Mouse (Mus musculus) embryo, embryonic 11.5 days (tissue): ENCODE results near the gene Wdr90.

Experiments
- DNase-seq: peaks from one replicate; pipeline ENCODE4 v3.0.0-alpha.2; 2012; ENCODE audit warnings: low read depth, low spot score

Gene Wdr90

DNA sequence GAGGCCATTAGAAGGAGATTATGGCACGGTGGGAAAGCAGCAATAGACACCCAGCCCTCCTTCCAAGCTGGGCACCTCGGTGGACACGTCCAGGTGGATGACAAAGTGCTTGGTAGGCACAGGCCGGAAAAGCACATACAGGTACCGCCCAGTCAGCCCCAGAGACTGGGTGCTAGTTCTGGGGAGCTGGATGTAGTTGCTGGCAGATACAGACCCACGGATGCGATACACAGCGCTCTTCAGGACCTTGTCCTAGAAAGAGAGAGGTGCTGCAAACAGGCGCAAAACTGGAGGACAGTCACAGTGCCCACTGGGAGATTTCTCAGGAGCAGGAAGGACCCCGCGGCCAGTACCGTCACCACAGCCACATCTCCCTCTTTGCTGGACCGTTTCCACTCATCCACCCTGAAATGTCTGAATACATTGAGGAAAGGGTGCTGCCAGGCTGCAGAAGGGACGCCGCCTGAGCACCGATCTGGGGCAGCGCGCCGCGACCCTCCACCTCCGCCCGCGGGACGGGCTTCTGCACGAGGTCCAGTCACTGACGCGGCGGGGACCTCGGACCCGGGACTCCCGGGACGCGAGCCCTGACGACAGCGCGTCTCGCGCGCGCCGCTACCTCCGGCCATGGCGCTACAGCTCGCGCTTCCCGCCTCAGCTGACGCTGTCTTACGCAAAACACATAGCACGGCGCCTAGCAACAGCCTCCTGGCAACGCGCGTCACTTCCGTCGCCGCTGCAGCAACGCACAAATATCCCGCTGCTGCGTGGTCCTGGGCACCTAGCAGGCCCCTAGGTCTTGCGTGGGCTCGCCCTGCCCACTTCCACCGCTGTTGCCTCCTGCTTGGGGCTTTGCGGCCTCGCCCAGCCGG, at the start of gene Wdr90:
Wdr90 (minus strand) TSS at position 670 of the 872 bp plus-strand sequence.
- DNase-seq, result peak; percentile 90

DNA sequence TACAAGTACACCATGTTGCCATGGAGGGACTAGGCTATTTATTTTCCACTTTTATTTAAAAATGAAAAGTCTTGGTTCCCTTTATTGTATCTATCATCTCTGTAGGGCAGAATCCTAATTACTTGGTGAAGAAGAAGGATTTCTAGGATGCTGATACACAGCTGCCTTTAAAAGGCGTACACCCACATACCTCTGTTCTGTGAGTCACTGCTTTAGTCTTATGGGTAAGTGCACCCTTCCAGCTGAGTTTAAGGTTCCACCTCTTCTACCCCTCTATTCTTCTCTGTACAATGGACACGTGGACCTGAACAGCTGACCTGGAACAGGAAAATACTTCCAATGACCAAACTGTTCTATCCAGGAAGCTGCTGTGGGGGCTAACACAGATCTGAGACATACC, 46.3 kb upstream of the Wdr90 start:
- DNase-seq, result no peak

DNA sequence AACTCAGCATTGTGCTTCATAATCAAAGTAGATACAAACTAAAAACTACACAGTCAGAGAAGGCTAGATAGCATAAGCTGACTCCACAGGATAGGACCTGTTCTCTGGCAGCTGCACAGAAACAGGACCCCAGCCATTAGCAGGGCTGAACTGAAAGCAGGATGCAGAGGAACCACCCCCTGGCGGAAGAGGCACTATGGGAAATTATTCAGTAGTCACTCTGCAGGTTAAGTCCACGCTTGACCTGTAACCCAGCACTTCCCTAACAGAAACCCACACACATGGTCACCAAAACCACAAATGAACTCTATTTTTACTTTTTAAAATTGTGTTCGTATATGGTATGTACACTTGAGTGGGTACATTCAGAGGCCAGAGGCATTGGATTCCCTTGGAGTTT, 41.8 kb upstream of the Wdr90 start:
- no peak for DNase-seq

DNA sequence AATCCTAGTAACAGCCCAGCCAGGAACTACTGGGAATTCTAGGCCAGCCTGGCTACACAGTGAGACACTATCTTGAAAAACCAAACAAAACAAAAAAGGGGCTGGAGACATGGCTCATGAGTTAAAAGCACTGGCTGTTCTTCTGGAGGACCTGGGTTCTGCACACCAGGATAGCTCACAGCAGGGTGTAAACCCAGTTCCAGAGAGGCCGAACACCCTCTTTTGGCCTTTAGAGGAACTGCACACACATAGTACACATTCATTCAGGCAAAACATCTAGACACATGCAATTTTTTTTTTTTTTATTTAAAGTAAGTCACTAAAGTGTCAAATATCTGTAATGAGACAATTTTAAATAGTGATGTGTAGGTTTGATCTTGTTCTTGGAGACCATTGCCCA, 38.9 kb upstream of the Wdr90 start:
- DNase-seq, result no peak

DNA sequence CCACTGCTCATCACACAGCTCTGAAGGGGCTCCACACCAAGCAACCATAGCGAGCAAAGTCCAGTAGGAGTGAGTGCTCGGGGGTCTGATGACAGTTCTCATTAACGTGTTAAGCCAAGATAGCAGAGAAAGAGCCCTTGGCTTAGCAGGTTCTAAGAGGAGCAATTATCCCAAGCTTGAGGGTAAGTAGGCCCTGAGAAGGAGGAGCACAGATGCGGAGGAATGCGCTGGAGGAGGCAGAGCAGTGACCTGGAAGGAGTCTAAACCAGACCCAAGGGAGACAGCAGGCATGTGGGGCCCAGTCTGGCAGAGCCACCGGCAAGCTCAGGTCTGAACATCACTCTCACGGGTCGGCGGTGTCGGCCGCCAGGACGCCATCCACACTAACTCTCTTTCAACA, 34.6 kb upstream of the Wdr90 start:
- DNase-seq, result no peak

DNA sequence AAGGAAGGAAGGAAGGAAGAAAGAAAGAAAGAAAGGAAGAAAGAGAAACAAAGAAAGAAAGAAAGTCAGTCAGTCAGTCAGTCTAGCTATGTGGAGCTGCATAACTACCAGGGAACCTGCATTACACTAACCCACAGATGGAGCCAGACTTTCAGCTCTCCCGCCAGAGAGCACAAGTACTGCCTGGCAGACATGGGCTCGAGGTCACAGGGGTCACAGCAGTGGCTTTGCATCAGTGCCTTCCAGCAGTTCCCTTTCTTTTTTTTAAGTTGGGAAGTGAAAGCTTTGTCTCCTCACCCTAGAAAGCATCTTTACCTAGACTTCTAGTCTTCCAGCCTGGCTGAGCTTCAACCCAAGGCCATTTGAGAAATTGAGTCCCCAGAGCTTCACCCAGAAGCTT, 34.1 kb upstream of the Wdr90 start:
- no peak for DNase-seq

DNA sequence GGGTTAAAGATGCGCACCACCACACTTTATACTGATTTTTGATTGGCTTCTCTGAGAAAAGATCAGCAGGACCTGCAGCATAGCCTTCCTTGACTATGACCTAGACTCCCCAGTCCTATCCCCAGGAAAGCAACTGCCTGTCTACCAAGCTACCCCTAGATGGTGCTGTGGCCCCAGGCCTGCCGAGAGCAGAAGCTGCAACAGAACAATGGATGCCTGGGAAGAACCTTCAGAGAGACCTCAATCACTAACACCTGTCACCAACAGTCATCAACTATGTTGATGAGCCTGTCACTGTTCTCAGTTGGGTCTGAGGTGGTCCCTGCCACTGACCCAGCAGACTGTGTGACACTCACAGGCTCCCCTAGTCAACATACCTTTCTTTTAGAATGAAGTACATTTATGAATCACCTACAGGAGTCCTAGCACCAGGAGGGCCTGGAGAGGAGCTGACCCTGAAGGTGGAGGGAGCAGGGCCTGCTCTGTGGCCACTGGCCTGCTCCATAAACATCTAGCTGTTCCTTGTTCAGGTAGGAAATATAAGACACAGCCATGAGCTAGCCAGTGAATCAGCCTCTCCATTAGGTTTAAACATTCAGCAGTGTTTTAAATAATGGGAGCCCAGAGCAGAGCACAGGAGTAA, 32.8 kb upstream of the Wdr90 start:
- DNase-seq, result peak; percentile 51

GRCm38 (mm10) chr17:25888837-25889236, 27.5 kb upstream of the Wdr90 start:
- no peak for DNase-seq

- no peak for DNase-seq
Measured at GRCm38 (mm10) chr17:25887467-25887866, 26.2 kb upstream of the Wdr90 start.

GRCm38 (mm10) chr17:25886806-25887205, 25.5 kb upstream of the Wdr90 start:
- no peak for DNase-seq

DNA sequence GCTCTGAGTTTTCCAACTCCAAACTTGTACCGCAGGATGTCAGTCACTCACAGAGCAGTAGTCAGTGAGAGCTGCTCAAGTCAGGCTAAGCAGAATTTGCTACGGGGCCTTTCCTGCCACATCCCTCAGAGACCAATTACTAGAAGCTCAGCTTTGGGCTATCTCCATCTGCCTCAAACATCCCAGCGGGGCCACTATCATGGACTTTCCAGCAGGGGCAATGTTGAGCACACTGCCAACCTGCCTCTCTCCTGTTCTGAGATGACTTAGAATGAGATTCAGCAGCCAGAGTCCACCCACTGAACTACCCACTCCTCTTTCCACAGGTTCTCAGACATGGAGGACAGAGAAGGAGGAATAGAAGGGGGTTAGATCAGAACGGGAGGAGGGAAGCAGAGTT, 24.3 kb upstream of the Wdr90 start:
- no peak for DNase-seq

DNA sequence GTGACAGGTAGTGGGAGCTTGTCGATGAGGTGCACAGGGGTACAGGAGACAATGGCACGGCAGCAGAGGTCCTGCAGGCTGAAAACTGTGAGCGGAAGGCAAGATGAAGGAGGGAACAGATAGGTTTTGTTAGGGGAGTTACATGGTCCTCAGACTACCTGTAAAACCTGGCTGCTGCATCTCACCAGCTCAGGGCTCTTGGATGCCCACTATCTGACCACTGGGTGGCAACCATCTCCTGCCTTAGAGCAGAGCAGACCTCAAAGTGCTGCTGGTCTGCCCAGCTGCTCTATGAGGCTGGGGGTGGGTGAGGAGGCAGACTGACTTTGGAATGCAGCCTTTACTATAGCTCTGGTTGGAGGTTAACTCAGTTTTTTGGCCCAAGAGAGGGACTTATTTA, 22.5 kb upstream of the Wdr90 start:
- no peak for DNase-seq

DNA sequence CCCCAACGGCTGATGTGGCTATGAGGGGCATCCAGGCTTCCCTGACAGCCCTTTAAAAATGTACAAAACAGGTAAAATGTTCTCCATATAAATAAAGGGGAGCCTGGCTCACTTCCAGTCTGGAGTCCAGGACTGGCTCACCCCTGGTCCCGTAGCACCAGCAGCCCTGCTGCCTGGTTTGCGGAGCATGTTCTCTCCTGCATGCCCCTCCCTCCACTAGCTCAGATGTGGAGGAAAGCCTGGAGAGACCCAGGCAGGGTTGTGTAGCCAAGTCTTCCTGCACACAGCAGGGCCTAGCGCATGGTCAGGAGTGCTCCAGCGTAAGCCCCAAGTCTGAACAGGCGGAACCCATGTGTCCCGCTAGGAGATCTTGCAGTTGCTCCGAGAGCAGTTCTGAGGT, 22.0 kb upstream of the Wdr90 start:
- DNase-seq, result no peak

DNA sequence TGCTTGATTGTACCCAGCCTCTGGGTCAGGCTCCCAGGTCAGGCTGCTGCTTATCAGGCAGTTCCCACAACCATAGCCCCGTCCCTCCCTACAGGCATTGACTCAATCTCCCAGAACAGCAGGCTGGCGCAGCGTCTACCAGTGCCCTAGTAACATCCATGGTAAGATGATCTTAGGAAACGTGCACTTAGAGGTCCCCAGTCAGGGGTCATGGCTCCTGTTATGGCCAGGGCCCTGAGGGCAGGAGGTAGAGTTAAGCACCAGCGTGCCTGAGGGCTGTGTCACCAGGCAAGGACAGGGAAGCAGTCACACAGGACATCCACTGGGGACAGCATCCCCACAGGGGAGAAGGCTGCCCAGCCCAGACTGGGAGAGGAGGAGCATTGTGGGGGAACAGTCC, 21.0 kb upstream of the Wdr90 start:
- DNase-seq, result no peak

DNA sequence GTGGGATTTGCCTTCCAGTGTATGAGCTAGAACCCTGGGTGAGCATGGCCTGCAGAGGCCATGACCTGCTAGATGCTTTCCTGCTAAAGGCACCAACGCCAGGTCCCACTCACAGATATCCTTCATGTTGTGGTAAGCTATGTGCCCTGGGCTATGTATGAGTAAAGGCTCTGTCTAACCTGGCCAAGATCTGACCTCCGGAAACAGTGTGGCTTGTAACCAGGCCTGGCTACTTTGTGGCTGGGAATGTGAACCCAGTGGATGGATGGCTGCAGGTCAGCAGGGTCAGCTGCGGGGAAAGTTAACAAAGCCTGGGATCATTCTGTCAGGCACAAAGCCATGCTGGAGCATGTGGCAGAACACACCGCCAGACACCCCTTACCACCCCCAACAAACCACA, 20.4 kb upstream of the Wdr90 start:
- DNase-seq, result no peak

- DNase-seq, result no peak
Measured at GRCm38 (mm10) chr17:25880913-25881641, 19.8 kb upstream of the Wdr90 start.

DNA sequence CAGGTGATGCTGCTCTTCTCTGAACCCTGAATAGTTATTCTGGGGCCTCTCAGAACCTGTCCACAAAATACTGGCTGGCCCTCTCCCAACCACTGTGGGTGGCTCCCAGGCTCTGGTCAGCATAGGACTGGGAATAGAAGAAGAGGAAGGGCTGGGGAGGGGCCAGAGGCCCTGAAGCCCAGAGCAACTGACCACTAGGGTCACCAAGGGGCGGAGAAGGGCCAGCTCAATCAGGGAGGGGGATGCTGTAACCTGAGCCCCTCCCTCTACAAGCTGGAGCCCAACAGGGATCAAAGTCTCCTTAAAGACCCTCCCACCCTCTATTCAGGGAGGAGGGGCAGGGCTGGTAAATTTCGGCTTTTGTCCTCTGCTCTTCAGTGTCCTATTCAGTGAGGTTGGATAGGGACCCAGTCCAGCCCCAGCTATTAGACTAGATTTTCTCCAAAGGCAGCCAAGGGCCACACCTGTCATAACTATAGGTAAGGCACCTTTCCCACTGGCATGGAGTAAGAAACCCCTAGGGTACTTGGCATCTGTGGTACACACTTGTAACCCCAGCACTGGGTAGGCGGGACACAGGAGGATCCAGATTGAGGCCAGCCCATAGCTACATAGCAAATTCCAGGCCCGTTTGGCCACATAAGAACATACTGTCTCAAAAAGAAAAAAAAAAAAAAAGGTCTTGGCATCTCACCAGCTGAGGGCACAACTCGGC, 19.1 kb upstream of the Wdr90 start, which contains the start of gene Wfikkn1:
Wfikkn1 (minus strand) TSS at position 663 of the 715 bp plus-strand sequence.
- no peak for DNase-seq

DNA sequence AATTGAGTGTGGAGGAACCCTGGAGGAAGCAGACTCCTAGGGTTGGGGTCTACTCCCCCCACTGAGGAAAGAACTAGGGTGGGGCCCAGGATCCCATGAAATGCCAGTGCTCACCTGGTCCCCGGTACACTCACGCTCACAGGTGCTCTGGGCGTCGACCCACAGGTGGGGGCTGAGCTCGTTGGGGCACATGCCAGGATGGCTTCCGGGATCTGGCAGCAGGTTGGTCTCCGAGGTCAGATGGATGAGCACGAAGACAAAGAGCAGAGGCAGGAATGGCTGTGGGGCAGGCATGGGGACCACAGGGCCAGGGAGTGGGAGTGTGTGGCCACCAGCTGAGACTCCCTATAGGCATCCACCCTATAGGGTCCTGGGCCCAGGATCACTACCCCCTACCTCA, 18.4 kb upstream of the Wdr90 start:
- no peak for DNase-seq

- DNase-seq, result no peak
Measured at GRCm38 (mm10) chr17:25879261-25879660, 18.0 kb upstream of the Wdr90 start.

DNA sequence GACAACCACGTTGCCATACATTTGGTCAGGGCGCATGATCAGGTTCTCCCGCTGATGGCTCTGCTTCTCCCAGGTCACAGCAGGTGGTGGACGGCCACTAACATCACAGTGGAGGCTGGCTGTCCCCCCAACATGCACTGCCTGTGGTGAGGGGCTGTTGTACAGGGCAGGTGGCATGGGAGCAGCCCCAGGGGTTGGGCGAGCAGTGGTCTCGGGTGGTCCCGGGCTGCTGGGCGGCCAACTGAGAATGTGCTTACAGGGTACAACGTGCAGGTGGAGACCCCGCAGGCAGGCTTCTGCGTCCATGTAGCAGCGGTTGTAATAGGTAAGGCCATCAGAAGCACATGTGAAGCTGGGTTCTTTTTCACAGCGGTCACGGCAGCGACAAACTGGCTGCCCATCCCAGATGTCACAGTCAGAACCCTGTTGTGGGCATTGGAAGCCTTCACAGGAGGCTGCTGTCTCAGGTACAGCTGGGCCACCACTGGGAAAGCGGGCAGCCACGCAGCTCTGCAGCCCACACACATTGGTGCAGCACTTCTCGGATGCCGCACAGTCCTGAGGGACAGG, 17.4 kb upstream of the Wdr90 start:
- DNase-seq, result no peak
